Mouse (Mus musculus): Measurements from ENCODE around the gene Gm21994.
"Not testable (repeated sequence)": the region's sequence is repeated elsewhere in the genome, so short reads cannot be mapped to it uniquely, and the experiment has no call there.

DNA sequence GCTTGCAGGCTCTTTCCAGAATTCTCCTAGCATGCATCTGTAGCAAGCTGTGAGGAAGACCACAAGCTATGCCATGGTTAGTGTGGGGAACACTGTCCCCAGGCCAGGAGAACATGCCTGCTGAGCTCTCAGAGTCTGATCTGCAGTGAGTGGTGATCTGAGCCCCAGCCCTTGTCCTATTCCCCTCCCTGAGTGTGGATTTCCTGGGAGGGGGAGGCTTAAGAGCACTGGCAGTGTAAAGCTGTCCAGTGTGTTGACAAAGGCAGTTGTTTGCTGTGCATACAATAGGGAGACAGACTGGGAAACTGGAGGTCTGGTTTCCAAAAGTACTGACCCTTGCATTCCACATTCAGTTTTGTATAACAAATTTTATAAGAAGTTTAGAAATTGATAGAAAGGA is 32.1 kb downstream of the Gm21994 start:
- TF ChIP-seq CTCF, EP300 (IDR thresholded peaks at IDR 0.05; ENCODE audit: low read depth): not testable (repeated sequence)
